Mouse (Mus musculus): Measurements from ENCODE around the gene Gm30191.
"Not testable (repeated sequence)": the region's sequence is repeated elsewhere in the genome, so short reads cannot be mapped to it uniquely, and the experiment has no call there.

The Gm30191 gene

GRCm38 (mm10) chr4:134251241-134252130, 4.8 kb downstream of the Gm30191 start:
- DNase-seq (ENCODE audit: low read depth, low spot score), result peak; percentile 60

GRCm38 (mm10) chr4:134252131-134252910, 5.6 kb downstream of the Gm30191 start:
- peak; percentile 64 for DNase-seq (ENCODE audit: low read depth, low spot score)

- DNase-seq (ENCODE audit: low read depth, low spot score), result no peak
These were observed 6.4 kb downstream of the Gm30191 start for GRCm38 (mm10) chr4:134252911-134253721.

GRCm38 (mm10) chr4:134253722-134254324, 7.1 kb downstream of the Gm30191 start, which contains the start of gene Grrp1:
Grrp1 (minus strand) TSS chr4:134254106.
- DNase-seq (ENCODE audit: low read depth, low spot score), result no peak

- no peak for DNase-seq (ENCODE audit: low read depth, low spot score)
These were observed 8.1 kb downstream of the Gm30191 start for GRCm38 (mm10) chr4:134254835-134255234.

- no peak for DNase-seq (ENCODE audit: low read depth, low spot score)
These were observed 9.1 kb downstream of the Gm30191 start for GRCm38 (mm10) chr4:134255854-134256253.

- no peak for DNase-seq (ENCODE audit: low read depth, low spot score)
These were observed 9.9 kb downstream of the Gm30191 start for GRCm38 (mm10) chr4:134256407-134257197.

- no peak for DNase-seq (ENCODE audit: low read depth, low spot score)
These were observed 10.7 kb downstream of the Gm30191 start for GRCm38 (mm10) chr4:134257198-134258009.

GRCm38 (mm10) chr4:134258354-134258753, 11.6 kb downstream of the Gm30191 start:
- no peak for DNase-seq (ENCODE audit: low read depth, low spot score)

- peak; percentile 89 for DNase-seq (ENCODE audit: low read depth, low spot score)
These were observed 16.5 kb downstream of the Gm30191 start for GRCm38 (mm10) chr4:134263191-134263590.

GRCm38 (mm10) chr4:134265860-134266585, 19.3 kb downstream of the Gm30191 start:
- no peak for DNase-seq (ENCODE audit: low read depth, low spot score)

GRCm38 (mm10) chr4:134268102-134268655, 21.4 kb downstream of the Gm30191 start:
- DNase-seq (ENCODE audit: low read depth, low spot score), result peak; percentile 93

GRCm38 (mm10) chr4:134269622-134270021, 22.9 kb downstream of the Gm30191 start:
- not testable (repeated sequence) for DNase-seq (ENCODE audit: low read depth, low spot score)

GRCm38 (mm10) chr4:134271979-134272378, 25.2 kb downstream of the Gm30191 start:
- no peak for DNase-seq (ENCODE audit: low read depth, low spot score)

GRCm38 (mm10) chr4:134272731-134273416, 26.1 kb downstream of the Gm30191 start:
- DNase-seq (ENCODE audit: low read depth, low spot score), result no peak

- DNase-seq (ENCODE audit: low read depth, low spot score), result peak; percentile 93
These were observed 26.9 kb downstream of the Gm30191 start for GRCm38 (mm10) chr4:134273417-134274345.

GRCm38 (mm10) chr4:134284942-134285341, 38.2 kb downstream of the Gm30191 start:
- DNase-seq (ENCODE audit: low read depth, low spot score), result no peak
